Mouse (Mus musculus) layer of hippocampus, adult 9-10 months (tissue): ENCODE data around the gene Acer1.
A peak's percentile ranks its signal among the peaks of the same experiment; 100 is the strongest.

Experiments
- DNase-seq: peaks from one replicate; pipeline ENCODE4 v3.0.0; 2022; ENCODE audit warnings: low spot score

The Acer1 gene

GRCm38 (mm10) chr17:56982013-56982412 lies at the start of gene Acer1:
Gene Acer1 (minus strand): TSS chr17:56982126.
- no peak for DNase-seq

DNA sequence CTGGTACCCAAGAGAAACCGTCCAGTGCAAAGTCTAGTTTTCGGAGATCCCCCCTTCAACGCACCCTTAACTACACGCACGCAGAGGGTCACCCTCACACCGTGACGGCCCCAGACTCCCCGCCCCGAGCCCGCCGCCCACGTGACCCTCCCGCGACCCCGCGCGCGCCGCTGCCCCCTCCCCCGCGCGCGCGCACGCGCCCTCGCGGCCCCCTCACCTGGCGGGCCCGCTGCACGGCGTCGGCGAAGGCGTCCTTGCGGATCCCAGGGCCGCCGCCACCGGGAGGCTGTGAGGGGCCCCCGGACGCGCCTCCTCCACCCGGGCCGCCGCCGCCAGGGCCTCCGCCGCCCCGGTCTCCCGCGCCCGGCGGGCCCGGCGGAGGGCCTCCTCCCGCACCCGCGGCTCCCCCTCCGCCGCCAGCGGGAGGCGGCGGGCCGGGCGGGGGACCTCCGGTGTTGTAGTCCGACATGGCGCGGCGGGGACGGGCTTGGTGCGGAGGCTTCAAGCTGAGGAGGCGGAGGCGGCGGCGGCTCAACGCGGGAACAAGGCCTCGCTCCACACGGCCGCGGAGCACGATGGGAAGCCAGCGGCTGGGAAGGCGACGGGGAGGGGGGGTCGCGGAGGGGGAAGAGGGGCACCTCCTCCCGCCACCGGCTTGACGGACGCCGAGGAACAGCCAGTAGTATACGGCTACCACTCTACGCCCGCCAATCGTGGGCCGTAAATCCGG lies 49.2 kb upstream of the Acer1 start, which contains the start of gene Khsrp:
Gene Khsrp (minus strand): TSS at position 592 of the 730 bp plus-strand sequence.
- no peak for DNase-seq

GRCm38 (mm10) chr17:57029691-57030090 lies 47.8 kb upstream of the Acer1 start:
- DNase-seq: no peak

DNA sequence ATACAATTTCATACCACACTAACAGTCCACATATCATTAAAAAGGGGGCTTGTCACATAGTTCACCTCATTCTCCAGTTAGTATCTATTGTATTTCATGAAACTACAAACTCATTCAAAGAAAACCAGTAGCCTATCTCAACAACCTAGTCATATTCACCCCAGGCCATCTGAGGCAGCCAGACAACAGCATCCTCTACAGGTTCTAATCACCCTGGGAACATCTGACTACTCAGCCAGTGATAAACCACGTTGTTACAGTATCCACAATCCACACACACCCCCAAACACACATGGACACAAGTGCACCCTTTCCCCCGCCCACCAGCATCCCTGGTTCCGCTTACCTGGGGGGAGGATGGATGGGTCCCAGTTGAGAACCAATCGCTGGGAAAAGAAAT lies 45.5 kb upstream of the Acer1 start:
- DNase-seq: no peak

DNA sequence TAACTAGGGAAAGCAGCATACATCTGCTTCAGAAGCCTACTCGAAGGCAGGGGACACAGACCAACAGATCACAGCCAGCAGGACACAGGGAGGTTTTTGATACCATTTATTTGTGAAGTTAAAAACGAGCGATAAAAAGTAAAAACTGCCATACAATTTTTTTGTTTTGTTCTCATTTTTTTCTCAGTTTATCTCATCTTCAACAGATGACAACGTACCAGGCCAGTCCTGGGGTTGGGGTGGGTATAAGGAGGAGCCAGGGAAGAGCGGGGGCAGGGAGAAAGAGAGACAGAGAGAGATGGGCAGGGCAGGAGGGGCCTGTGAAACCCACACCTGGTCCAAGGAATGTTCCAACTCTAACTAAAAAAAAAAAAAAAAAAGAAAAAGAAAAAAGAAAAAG lies 39.0 kb upstream of the Acer1 start:
- no peak for DNase-seq

- no peak for DNase-seq
Measured at GRCm38 (mm10) chr17:57019693-57020092, 37.8 kb upstream of the Acer1 start.

GRCm38 (mm10) chr17:57012245-57012795 lies 30.4 kb upstream of the Acer1 start:
- no peak for DNase-seq

DNA sequence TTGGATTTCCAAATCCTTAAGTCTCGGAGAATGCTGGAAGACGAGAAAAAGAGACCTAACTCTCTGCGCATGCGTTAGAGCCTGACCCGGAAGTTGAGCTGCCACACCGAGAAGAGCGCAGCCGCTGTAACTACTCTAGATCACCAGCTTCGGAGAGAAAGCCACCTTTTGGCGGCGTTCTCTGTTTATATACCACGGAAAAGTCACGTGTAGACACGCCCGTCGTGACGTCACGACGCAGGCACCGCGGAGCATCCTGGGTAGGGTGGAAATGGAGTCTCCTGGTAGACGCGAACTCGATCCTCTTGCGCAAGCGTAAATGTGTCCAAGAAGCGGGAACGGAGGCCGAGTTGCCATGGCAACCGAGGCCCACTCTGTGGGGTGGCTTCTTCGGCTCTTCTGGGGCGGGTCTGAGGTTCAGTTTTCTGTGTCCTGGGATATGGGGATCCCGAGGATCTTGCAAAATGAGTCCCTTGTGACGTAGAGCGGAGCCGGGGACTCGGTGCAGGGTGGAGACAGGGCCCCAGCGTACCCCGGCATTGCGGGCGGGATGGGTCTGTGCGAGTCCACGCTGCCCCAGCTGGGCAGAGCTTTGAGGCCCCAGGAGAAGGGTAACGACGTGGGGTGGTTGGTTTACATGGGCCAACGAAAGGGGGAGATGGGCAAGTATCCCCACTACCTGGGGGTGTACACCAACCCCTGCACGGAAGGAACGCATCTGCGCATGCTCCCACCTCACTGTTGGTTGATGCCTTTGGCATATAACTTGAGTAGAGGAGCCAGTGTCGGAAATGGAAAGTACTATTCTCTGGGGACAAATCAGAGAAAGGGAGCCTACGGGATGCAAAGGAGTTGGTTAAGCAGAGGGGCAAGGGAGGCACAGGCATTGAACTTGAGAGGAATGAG lies 29.6 kb upstream of the Acer1 start, which contains the start of the genes Gtf2f1 and Gm17949:
Gene Gtf2f1 (minus strand): TSS at position 53 of the 906 bp plus-strand sequence.
Gene Gm17949 (plus strand): TSS at position 234 of the 906 bp plus-strand sequence.
- peak; percentile 93 for DNase-seq

- DNase-seq: no peak
Measured at GRCm38 (mm10) chr17:57010911-57011235, 28.9 kb upstream of the Acer1 start.

- no peak for DNase-seq
Measured at GRCm38 (mm10) chr17:57007137-57007905, 25.4 kb upstream of the Acer1 start.

DNA sequence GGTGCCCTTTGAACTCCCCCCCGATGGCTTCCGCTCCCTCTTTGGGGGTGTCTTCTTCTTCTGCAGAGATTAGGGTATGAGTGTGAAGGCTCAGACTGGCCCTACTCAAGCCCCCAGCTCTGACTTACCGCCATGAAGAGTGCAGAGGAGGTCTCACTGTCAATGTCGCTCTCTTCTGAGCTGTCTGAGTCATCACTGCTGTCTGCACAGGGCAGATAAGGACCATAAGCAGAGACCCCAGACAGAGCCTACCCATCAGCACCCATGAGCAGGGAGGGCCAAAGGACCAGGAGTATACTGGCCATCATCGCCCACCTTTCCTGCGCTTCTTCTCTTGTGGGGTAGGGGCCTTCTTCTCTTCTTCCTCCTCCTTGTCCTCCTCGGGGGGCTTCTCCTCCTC lies 22.1 kb upstream of the Acer1 start:
- DNase-seq: no peak

DNA sequence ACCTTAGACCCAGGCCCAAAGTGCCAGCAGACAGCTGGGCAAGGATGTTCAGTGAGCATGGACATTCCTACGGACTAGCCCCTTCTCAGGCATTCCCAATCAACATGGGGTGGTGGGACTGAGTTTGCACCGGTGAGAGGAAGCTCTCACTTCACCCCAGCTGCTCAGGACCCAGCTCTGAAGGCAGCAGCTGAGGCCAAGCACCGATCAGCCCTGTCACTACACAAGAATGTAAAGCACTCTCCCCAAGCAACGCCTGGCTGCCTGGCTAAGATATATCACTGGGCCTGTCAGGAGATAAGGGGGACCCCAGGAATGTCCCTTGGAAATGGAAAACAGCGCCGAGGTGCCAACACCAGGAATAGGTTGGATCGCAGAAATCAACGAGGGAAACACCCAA lies 19.3 kb upstream of the Acer1 start:
- no peak for DNase-seq

DNA sequence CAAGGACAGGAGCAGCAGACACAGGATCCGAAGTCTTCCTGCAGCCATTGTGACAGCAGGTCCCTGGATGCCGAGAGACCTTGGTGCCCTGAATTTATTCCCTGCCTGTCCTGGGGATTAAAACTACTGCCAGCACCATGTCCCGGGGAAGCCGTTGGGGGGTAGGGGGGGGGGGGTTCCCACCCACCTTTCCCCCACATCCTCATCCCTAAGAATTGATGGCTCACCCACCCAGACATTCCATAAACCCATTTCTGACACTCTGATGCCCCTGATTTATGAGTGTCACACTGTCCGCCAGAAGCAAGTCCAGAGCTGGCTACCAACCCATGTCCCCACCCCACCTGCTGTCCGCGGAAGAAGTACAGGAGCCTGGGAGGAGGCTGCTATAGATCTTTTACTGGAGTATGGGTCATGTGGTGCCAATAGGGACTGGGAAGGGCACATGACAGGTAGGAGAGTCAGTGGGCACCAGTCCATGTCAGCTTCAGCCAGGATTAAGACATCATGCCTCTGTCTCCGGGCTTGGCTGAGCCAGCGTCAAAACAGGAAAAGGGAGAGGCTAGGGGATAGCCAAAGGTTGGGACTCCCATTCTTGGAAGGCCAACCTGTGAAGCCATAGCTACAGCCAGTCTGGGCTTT lies 18.2 kb upstream of the Acer1 start, which contains the start of gene Pspn:
Gene Pspn (minus strand): TSS at position 51 of the 642 bp plus-strand sequence.
- no peak for DNase-seq

- DNase-seq: no peak
Measured at GRCm38 (mm10) chr17:56999414-56999813, 17.5 kb upstream of the Acer1 start.

DNA sequence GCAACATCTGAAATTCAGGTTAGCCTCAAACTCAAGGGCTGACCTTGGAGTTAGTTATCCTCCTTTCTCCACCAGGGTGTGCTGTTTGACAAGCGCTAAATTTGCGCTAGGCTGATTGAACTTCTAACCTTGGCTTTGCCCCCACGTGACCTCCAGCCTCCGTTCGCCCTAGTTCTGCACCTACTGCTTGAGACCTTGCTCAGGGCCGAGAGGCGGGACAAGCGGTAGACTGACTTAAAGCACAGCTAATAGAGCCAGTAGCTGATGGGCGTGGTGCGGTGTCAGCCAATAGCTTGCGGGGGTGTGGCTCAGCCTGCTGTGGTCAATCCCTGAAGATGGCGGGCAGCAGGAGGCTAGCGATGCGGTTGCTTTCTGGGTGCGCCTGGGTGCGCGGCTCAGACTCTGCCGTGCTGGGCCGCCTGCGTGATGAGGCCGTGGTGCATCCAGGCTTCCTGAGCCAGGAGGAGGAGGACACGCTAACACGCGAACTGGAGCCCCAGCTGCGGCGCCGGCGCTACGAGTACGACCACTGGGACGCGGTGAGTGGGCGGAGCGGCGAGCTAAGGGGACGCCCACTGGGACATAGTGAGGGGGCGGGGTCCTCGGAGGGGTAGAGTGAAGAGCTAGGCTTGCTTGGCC lies 15.2 kb upstream of the Acer1 start, which contains the start of gene Alkbh7:
Gene Alkbh7 (plus strand): TSS at position 311 of the 639 bp plus-strand sequence.
- DNase-seq: peak; percentile 95

DNA sequence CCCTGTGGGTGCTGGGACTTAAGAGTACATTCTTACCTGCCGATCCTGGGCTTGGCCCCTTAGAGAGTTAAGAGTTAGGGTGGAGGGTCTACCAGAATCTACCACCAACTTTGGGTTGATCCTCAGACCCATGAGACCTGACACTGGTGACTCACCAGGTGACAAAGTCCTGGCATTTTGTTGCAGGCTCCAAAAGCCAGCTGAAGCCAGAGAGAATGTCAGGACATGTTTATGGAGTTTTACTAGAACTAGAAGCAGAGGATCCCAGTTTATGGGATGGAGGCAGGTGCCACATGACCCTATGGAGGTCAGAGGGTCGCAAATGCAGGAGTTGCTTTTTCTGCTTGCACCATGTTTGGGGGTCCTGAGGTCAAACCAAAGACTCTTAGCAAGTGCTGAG lies 14.6 kb upstream of the Acer1 start:
- DNase-seq: no peak

DNA sequence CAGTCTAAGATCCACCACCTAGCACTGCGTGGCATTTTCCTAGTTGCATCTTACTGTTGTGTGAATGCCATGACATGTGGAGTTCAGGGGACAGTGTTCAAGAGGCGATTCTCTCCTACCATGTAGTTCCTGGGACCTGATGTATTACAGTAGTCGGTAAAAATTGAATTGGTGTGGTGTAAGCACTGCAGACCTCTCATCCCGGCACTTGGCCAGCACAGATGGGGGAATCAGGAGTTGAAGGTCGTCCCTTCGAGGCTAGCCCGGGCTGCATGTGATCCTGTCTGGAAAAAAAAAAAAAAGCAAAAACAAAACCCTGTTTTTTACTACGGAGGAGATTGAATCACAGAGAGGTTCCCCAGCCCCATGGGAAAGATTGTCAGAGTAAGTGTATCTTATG lies 13.1 kb upstream of the Acer1 start:
- no peak for DNase-seq

GRCm38 (mm10) chr17:56990966-56991365 lies 9.0 kb upstream of the Acer1 start:
- no peak for DNase-seq

DNA sequence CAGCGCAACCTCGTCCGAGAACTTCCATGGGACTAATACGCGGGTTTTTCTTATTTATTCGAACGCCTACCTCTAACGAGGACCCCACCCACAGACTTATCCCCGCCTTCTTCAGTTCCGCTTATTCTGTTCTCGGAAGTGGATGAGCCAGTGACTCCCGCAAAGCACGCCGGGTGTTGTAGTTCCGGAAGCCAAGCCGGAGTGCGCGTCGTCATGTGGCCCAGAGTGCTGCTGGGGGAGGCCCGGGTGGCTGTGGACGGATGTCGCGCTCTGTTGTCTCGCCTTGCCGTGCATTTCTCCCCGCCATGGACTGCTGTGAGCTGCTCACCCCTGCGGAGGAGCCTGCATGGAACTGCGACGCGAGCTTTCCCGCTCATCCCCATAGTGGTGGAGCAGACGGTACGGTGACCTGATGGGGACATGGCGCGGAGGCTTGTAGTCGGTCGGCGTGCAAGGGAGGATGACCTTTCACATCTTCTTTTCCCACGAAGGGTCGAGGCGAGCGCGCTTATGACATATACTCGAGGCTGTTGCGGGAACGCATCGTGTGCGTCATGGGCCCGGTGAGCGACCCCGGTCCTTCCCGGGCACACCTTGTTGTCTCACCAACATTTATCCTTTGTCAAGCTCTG lies 8.3 kb upstream of the Acer1 start, which contains the start of gene Clpp:
Gene Clpp (plus strand): TSS at position 191 of the 632 bp plus-strand sequence.
- peak; percentile 87 for DNase-seq

- DNase-seq: peak; percentile 79
Measured at GRCm38 (mm10) chr17:56989467-56990114, 7.7 kb upstream of the Acer1 start.
